Mouse (Mus musculus): ENCODE measurements around the gene Hoxb4. TPM values are rescaled to one million over a fixed set of nuclear protein-coding genes. Genes with fewer than 3 reads are reported as not detected.

The Hoxb4 gene
- 0.55 and 0.64 TPM in 2 replicates for polyA plus RNA-seq (2012; rRNA removed)

GRCm38 (mm10) chr11:96317608-96318367 is at the start of gene Hoxb4:
Hoxb4 (plus strand) TSS chr11:96318267.

DNA sequence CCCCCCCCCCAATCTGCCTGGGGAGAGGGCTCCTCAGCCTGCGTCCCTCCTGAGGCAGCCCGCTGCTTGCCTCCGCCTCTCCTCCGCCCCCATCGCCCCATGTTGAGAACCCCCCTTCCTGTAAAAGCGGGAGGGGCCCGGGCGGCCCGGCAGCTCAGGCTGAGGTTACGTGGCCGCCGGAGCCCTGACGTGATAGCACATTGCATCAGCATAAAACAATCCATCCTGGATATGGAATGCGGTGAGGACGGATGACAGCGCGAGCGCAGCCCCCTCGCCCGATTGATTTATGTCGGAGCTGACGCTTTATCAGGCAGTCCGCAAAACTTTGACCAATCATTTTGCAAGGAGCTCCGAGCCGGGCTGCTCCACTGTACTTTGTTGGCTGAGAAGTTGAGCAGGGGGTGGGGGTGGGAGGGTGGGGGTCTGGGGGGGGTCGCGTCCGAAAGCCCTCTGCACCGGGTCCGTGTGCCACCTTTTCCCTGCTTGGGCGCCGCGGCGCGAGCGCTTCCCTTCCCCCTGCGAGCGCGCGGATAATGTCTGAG is 47.0 kb upstream of the Hoxb4 start, which contains the start of gene Hoxb9:
TSS of gene Hoxb9 (plus strand) at position 462 of the 545 bp plus-strand sequence.

GRCm38 (mm10) chr11:96281855-96282570 is 36.1 kb upstream of the Hoxb4 start, which contains the start of gene Hoxb8:
Hoxb8 (plus strand) TSS chr11:96281905.

DNA sequence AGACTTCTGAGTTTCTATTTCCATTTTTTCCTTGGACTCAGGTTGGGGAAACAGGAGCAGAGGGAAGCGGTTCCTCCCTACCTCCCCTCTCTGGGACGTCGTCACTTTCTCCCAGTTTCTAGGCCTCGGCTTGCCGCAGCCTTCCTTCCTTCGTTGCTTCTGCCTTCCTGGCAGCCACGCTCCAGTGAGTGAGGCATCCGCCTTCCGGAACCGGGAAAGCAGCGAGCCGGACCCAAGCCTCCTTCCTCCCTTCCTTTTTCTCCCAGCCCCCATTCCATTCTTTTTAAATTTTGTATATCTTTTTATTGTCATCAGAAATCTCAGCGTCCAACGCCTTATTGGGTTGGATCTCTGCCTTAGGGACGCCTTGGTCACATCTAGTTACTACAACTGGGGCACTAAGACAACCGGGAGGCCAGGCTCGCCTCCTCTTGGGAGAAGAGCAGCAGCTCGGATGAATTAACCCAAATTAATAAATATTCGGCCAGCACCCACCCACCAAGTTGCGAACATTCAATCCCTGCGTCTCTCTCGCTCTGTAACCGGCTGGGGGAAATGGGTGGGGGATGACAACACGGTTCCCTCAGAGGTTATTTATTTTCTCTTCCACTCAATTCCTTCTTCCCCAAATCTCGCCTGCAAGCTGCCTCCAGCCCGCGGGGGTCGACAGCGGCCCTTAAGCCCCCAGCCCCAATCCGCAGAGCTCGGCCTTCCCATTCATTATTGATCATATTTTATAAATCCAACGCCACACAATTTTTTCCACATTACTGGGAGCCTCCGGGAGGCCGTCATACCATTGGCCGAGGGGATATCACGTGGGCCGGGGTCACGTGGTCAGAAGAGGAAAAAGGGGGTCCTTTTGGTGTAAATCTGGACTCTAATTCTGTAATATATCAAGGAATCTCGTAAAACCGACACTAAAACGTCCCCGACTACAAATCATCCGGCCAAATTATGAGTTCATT is 32.0 kb upstream of the Hoxb4 start, which contains the start of gene Hoxb7:
TSS of gene Hoxb7 (plus strand) at position 853 of the 968 bp plus-strand sequence.

DNA sequence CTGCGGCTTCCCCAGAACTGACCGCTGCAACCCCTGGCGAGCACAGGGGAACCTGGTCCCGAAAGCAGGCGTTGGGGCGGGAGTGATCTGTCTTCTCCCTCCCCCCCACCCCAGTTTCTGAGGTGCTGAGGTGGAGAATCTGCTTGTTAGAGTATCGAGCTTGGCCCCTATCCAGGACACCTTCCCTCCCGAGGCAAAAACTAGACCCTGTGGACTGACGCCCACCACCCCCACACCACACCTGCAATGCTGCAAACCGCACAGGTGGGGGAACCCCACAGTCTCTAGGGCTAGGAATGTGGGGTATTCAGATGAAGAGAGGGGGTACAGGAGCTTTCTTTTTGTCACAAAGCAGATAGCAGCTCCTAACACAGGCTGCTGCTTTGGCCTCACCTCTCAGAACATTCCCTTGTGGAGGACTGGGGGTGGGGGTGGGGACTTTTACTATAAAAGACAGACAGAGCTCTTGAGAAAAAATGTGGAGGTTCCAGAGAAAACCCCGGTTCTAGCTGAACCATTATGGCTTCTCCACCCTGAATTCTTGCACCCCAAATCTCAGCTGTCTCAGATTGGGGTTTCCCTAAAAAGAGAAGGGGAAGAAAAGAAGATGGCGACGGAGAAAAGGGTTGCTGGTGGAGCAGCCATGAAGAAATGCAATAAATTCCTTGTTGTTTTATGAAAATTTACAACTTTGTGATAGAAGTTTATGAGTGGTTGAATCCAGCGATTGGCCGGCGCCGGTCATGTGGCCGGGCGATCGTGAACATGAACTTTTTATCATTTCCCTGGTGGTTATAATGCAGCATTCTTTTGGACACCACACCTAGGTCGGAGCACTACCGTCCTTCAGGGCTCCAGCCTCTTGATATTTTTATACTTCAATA is 26.1 kb upstream of the Hoxb4 start, which contains the start of gene Hoxb6:
TSS of gene Hoxb6 (plus strand) at position 796 of the 884 bp plus-strand sequence.

DNA sequence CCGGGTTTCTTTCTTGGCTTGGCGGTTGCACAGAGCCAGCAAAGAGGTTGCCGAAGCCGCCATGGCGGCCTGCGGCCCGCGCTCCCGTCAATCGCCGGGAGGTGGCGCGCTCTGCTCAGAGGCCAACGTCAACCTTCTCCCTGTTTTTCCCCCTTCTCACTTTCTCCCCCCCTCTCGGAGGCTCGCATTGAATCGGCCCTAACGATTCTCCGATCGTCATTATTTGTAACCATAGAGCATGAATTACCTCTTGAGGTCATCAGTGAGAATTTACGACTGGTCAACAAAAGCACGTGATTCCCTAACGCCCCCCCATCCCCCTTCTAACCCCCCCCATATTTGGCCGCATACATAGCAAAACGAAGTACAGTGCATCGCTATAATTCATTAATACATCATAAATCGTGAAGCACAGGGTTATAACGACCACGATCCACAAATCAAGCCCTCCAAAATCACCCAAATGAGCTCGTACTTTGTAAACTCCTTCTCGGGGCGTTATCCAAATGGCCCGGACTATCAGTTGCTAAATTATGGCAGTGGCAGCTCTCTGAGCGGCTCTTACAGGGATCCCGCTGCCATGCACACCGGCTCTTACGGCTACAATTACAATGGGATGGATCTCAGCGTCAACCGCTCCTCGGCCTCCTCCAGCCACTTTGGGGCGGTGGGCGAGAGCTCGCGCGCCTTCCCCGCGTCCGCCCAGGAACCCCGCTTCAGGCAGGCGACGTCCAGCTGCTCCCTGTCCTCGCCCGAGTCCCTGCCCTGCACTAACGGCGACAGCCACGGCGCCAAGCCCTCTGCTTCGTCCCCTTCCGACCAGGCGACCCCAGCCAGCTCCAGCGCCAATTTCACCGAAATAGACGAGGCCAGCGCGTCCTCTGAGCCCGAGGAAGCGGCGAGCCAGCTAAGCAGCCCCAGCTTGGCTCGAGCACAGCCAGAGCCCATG is 14.6 kb upstream of the Hoxb4 start, which contains the start of gene Hoxb5:
TSS of gene Hoxb5 (plus strand) at position 186 of the 949 bp plus-strand sequence.

GRCm38 (mm10) chr11:96323154-96323553 is 5.1 kb downstream of the Hoxb4 start, which contains the start of gene Hoxb3:
Hoxb3 (plus strand) TSS chr11:96323326.

DNA sequence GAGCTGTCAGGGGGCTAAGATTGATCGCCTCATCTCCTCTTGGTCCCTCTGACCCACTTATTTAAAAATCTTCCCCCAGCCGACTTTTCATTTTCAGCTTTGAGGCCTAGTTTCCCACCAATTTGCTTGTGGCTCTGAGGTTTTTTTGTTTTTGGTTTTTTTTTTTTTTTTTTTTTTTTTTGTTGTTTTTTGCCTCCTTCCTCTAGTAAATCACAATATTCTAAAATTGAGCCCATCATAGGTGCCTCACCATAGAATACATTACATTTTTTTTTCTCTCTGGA is 32.2 kb downstream of the Hoxb4 start, which contains the start of gene Hoxb2:
TSS of gene Hoxb2 (plus strand) at position 185 of the 284 bp plus-strand sequence.

DNA sequence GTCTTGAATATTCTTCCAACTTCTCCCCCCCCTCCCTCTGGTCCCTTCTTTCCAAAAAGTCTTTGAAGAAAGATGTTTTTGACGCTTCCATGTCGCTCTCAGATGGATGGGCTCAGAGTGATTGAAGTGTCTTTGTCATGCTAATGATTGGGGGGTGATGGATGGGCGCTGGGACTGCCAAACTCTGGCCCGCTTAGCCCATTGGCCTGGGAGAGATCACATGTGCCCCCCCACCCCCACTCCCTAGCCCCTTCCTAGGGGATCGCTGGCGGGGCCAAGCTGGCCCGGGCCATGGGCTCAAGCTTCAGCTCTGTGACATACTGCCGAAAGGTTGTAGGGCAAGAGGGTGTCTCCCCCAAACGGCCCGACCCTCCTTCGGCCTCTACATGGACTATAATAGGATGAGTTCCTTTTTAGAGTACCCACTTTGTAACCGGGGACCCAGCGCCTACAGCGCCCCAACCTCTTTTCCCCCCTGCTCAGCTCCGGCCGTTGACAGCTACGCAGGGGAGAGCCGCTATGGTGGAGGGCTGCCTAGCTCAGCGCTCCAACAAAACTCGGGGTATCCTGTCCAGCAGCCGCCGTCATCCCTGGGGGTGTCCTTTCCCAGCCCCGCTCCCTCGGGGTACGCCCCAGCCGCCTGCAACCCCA is 47.5 kb downstream of the Hoxb4 start, which contains the start of gene Hoxb1:
TSS of gene Hoxb1 (plus strand) at position 312 of the 651 bp plus-strand sequence.

Other genes starting within 250 kb of the Hoxb4 start
- gene Atp5g1, start 242.6 kb upstream of the Hoxb4 start, polyA plus RNA-seq (2012; rRNA removed) = 191 and 226 TPM in 2 replicates
- gene Calcoco2, start 206.3 kb upstream of the Hoxb4 start, polyA plus RNA-seq (2012; rRNA removed) = not detected in 2 replicates
- gene Ttll6, start 184.5 kb upstream of the Hoxb4 start, polyA plus RNA-seq (2012; rRNA removed) = not detected in 2 replicates
- gene Hoxb13, start 124.0 kb upstream of the Hoxb4 start, polyA plus RNA-seq (2012; rRNA removed) = not detected in 2 replicates
- gene Hoxb9, start 46.8 kb upstream of the Hoxb4 start, polyA plus RNA-seq (2012; rRNA removed) = 0.02 and 0.11 TPM in 2 replicates
- gene Hoxb8, start 36.4 kb upstream of the Hoxb4 start, polyA plus RNA-seq (2012; rRNA removed) = 0.02 and 0.10 TPM in 2 replicates
- gene Hoxb7, start 31.6 kb upstream of the Hoxb4 start, polyA plus RNA-seq (2012; rRNA removed) = 0.05 and 0.14 TPM in 2 replicates
- gene Hoxb6, start 25.8 kb upstream of the Hoxb4 start, polyA plus RNA-seq (2012; rRNA removed) = 0.17 TPM in 1 of 2 replicates, not detected in the other
- gene Hoxb5, start 14.9 kb upstream of the Hoxb4 start, polyA plus RNA-seq (2012; rRNA removed) = 0.17 and 0.21 TPM in 2 replicates
- 0.35 and 0.59 TPM in 2 replicates for gene Hoxb3, start 5.1 kb downstream of the Hoxb4 start, polyA plus RNA-seq (2012; rRNA removed)
- 1.0 and 1.3 TPM in 2 replicates for gene Hoxb2, start 32.3 kb downstream of the Hoxb4 start, polyA plus RNA-seq (2012; rRNA removed)
- gene Hoxb1, start 47.5 kb downstream of the Hoxb4 start, polyA plus RNA-seq (2012; rRNA removed) = 0.01 TPM in 1 of 2 replicates, not detected in the other
- 0.08 and 0.13 TPM in 2 replicates for gene Skap1, start 146.3 kb downstream of the Hoxb4 start, polyA plus RNA-seq (2012; rRNA removed)

Measured in liver, embryonic 14 days (tissue).